Mouse (Mus musculus) stomach, embryonic 15.5 days (tissue): Measurements from ENCODE around the gene Kifc5b. TPM values are rescaled to one million over a fixed set of nuclear protein-coding genes. Genes with fewer than 3 reads are reported as not detected.

Source experiments
- ATAC-seq: fragments of 200-750 bp; cut with Nextera tagmentation; 2 replicates; pipeline ENCODE4 v1.8.0; 2017; ENCODE audit warnings: low read depth, moderate number of reproducible peaks, moderate TSS enrichment; ENCODE audit not compliant: insufficient read depth, low FRiP score
- H3K27ac ChIP-seq: fragments of 300-500 bp; sonication (generic); 2 replicates; pipeline ENCODE4 v1.5.1; 2015; ENCODE audit warnings: mild to moderate bottlenecking, inconsistent platforms
- H3K27me3 ChIP-seq: fragments of 300-500 bp; sonication (generic); replicated peaks from 2 replicates; pipeline ENCODE4 v1.6.1; 2015; ENCODE audit warnings: inconsistent platforms
- H3K36me3 ChIP-seq: fragments of 300-500 bp; sonication (generic); 2 replicates; pipeline ENCODE4 v1.6.1; 2015; ENCODE audit warnings: inconsistent platforms
- H3K4me1 ChIP-seq: fragments of 300-500 bp; sonication (generic); 2 replicates; pipeline ENCODE4 v1.6.1; 2015; ENCODE audit warnings: inconsistent platforms
- H3K4me2 ChIP-seq: fragments of 300-500 bp; sonication (generic); 2 replicates; pipeline ENCODE4 v1.6.1; 2015; ENCODE audit warnings: mild to moderate bottlenecking, inconsistent platforms
- H3K4me3 ChIP-seq: fragments of 300-500 bp; sonication (generic); replicated peaks from 2 replicates; pipeline ENCODE4 v1.5.1; 2015; ENCODE audit warnings: inconsistent platforms
- H3K9ac ChIP-seq: fragments of 300-500 bp; sonication (generic); 2 replicates; pipeline ENCODE4 v1.6.1; 2015; ENCODE audit warnings: inconsistent platforms
- H3K9me3 ChIP-seq: fragments of 300-500 bp; sonication (generic); 2 replicates; pipeline ENCODE4 v1.6.1; 2016; ENCODE audit warnings: inconsistent platforms
- WGBS: fragments of 180-500 bp; shearing (Covaris S2); methylation state at CpG from one replicate; pipeline ENCODE4 v1.1.7; 2015; 5-methylcytosine and 5-hydroxymethylcytosine counted together
- polyA plus RNA-seq: library from polyadenylated mRNA; unstranded; fragments of >200 nt; fragmentation: Nextera tagmentation; extraction: Ambion mirVana; gene quantifications from 2 replicates; pipeline ENCODE4 v1.2.1, GENCODE M21; 2015

Kifc5b gene
- polyA plus RNA-seq, 1 experiment from 2014 or later, result 6.1 TPM

DNA sequence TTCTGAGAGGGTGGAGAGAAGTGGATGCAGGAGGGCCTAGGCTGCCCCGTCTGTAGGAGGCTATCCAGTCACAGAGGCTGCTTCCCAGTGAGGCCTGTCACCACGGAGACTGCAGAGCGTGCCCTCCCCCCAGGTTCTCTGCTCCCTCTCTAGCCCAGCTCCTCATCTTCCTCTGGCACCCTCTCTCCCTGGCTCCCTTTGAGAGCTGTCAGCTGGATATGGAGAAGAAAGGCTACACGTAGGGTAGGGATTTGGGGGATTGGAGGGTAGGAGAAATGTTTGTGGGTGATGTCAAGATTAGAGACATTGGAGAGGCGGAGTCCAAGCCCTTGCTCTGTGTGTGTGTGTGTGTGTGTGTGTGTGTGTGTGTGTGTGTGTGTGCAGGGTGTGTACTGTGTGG is 33.0 kb downstream of the Kifc5b start:
- WGBS, result 53% methylated on average over 5 of the region's 5 CpGs
- Histone ChIP-seq H3K36me3 (peaks cover 2% of the 10 kb centered on the region; the same call in 1 of the 2 replicates), H3K4me3 (no peak overlapping the region)

DNA sequence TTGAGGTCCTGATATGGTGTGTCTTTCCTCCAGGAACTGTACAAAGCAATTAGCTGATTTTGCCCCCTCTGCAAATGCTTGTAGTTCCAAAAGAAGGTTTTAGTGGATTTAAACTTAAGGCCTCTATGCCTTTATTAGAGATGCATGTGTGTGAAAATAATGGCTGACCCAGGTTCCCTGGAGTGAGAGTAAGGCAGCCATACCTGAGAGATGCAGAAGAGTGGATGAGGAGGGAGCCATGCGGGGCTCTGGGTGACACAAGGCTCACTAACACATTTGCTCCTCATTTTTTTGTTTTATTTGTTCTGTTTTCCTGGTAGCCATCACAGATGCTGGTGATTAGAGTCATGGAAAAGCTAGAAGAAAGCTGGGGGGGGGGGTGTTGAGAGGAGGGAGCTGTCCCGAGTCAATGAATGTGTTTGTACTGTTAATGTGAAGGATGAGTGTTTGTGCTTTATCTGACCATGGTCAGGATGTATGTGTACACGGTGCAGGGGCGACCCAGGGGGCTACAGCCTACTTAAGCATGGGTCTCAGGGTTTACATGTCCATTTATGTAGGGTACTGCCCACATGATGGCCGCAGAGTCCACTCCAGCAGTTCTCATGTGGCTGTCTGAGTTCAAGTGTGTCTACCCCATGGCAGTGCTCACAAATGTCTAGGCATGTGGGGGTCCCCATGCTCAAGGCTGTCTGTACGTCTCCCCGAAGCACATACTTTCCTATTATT is 33.8 kb downstream of the Kifc5b start:
- Histone ChIP-seq H3K27ac (peak overlapping the region; percentile 16; the same call in 1 of the 2 replicates), H3K9ac (peak overlapping the region; percentile 16; the same call in 1 of the 2 replicates), H3K27me3 (no peaks in the 10 kb centered on the region), H3K9me3 (no peaks in the 10 kb centered on the region), H3K36me3 (peaks cover 9% of the 10 kb centered on the region; the same call in 1 of the 2 replicates), H3K4me2 (peak overlapping the region; percentile 58), H3K4me3 (peak overlapping the region; percentile 33), H3K4me1 (peaks cover 65% of the 10 kb centered on the region)
- ATAC-seq, result no peak
- WGBS, result 26% methylated on average over 7 of the region's 7 CpGs

More for the DNA sequence above, 33.0 kb downstream of the Kifc5b start:
- Histone ChIP-seq H3K4me1 (peaks cover 69% of the 10 kb centered on the region), H3K9me3 (no peaks in the 10 kb centered on the region), H3K9ac (no peak overlapping the region), H3K27ac (no peak overlapping the region), H3K27me3 (no peaks in the 10 kb centered on the region), H3K4me2 (peak overlapping the region; percentile 97; the same call in 1 of the 2 replicates)
- no peak for ATAC-seq

DNA sequence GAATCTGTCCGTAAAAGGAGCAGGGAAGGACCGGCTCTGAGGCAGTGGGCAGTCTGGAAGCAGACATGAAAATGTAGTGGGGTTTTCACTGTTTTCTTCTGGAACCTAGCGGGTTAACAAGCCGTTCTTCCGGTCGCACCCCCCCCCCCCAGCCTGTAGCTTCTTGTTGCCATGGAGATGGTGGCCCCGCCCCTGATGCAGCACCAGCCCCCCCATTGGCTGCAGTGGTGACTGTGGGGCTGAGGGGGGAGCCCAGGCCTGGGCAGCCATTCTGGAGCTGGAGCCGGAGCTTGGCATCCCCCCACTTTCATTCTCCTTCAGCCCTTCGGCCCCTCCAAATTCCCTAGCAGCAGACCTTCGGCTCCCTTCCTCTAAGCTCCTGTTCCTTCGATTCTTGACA is 34.5 kb downstream of the Kifc5b start:
- Histone ChIP-seq H3K27ac (peak overlapping the region; percentile 16; the same call in 1 of the 2 replicates), H3K9ac (peak overlapping the region; percentile 16; the same call in 1 of the 2 replicates)

DNA sequence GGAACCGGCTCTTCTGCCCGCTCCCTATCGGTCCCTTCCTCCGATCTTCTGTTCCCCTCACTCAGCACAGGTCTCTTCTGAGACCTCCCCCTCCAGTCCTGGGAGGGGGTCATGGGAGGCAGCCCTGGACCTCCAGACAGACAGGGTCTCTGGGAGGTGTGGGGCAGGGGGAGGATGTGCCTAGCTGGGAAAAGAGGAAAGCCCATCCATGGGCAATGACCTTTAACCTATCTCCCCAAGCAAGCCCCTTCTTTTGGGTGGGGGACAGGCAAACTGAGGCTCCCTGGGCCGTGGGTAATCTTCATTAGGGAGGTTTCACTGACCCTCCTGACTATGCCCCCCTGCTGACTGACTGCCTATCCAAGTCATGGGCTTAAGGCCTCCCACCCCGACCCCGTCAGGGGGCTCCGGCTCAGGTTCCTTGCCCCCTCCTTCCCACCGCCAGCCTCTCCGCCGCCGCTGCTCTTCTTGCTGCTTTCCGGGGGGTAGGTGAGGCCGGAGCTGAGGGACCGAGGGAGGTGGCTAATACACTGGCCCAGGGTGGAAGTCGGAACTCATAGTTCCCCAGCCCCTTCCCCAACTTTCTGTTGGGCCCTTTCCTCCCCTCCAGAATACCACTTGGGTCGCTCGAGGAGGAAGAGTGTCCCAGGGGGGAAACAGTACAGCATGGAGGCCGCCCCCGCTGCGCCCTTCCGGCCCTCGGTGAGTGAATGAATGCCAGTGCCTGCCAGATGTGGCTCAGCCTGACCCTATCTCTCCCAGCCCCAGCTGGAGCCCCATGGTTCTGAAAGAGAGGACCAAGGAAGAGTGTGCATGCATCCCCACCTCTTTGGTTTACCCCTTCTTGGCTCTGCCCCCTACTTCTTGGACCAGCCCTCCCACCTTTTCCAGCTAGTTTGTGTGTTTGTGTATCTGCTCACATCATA is 35.3 kb downstream of the Kifc5b start:
- H3K36me3 ChIP-seq, result peaks cover 9% of the 10 kb centered on the region; the same call in 1 of the 2 replicates
- no peak overlapping the region for H3K9ac ChIP-seq
- H3K4me1 ChIP-seq, result peaks cover 54% of the 10 kb centered on the region
- no peak for ATAC-seq
- peak overlapping the region; percentile 33 for H3K4me3 ChIP-seq
- H3K27me3 ChIP-seq, result no peaks in the 10 kb centered on the region
- 16% methylated on average over 22 of the region's 23 CpGs for WGBS
- no peaks in the 10 kb centered on the region for H3K9me3 ChIP-seq
- H3K27ac ChIP-seq, result no peak overlapping the region
- H3K4me2 ChIP-seq, result peak overlapping the region; percentile 58

More for the DNA sequence above, 34.5 kb downstream of the Kifc5b start:
- Histone ChIP-seq H3K27me3 (no peaks in the 10 kb centered on the region), H3K9me3 (no peaks in the 10 kb centered on the region), H3K36me3 (peaks cover 9% of the 10 kb centered on the region; the same call in 1 of the 2 replicates), H3K4me2 (peak overlapping the region; percentile 58), H3K4me1 (peaks cover 58% of the 10 kb centered on the region), H3K4me3 (peak overlapping the region; percentile 33)
- 2% methylated on average over 9 of the region's 11 CpGs for WGBS
- ATAC-seq, result no peak

DNA sequence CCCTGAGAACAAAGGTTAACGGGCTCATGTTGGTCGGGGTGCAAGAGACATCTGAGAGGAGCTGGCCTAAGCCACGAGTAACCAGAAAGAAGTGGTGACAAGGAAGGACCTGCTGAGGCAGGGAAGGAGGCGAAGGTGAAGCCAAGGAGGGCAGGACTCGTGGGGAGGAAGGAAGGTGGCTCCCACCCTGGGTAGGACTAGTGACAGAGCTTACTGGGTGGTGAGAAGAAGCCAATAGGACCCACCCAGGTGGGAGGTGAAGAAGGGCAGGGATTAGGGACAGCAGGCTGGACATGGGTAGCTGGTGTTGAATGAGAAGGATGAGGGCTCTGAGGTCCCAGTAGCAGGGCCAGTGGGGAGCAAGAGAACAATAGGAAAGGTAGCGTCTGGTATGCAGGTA is 36.3 kb downstream of the Kifc5b start:
- WGBS, result 41% methylated on average over 6 of the region's 6 CpGs
- Histone ChIP-seq H3K36me3 (peaks cover 9% of the 10 kb centered on the region; the same call in 1 of the 2 replicates), H3K9me3 (no peaks in the 10 kb centered on the region), H3K4me3 (no peak overlapping the region), H3K27ac (no peak overlapping the region), H3K4me2 (peak overlapping the region; percentile 26; the same call in 1 of the 2 replicates), H3K9ac (no peak overlapping the region), H3K27me3 (no peaks in the 10 kb centered on the region), H3K4me1 (peaks cover 47% of the 10 kb centered on the region)
- ATAC-seq, result no peak

DNA sequence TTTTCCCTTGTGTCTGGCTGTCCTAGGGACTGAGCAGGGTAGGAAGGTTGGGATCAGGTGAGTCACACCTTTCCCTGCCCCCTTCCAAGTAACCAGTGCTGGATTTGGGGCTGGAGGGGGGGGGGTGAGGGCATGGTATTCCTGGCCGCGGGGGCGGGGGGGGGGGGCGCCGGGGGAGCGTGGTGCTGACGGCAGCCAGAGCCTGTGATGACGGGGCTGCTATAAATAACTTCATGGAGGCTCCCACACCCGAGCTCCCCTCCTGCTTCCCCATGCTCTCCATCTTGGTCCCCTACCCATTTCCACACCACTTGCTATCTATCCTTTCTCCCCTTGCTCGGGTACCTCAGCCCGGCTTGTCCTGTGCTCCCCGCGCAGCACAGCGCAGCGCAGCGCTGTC is 36.8 kb downstream of the Kifc5b start:
- Histone ChIP-seq H3K4me1 (peaks cover 43% of the 10 kb centered on the region), H3K9ac (no peak overlapping the region), H3K27me3 (no peaks in the 10 kb centered on the region), H3K36me3 (peaks cover 9% of the 10 kb centered on the region; the same call in 1 of the 2 replicates), H3K4me3 (no peak overlapping the region), H3K9me3 (no peaks in the 10 kb centered on the region), H3K27ac (no peak overlapping the region), H3K4me2 (peak overlapping the region; percentile 26)
- ATAC-seq, result no peak
- 24% methylated on average over 15 of the region's 16 CpGs for WGBS

DNA sequence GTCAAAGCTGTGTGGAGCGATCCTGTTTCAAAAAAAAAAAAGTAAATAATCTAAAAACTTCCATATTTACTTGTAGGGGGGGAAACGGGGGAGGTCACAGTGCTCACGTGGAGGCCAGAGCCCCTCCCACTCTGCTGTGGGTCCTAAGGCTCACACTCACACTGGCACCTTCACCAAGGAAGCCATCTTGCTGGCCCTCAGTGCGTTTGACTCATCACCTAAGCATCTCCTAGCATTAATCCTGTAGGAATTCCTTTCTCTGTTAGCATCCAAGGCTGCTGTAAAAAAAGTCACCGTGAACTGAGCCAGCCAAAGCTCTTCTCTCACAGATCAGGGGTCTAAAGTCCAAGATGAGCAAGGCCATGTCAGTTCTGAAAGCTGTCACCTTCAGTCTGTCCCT is 39.4 kb downstream of the Kifc5b start:
- 63% methylated on average over 5 of the region's 5 CpGs for WGBS
- no peak overlapping the region for H3K27ac ChIP-seq
- H3K36me3 ChIP-seq, result peaks cover 21% of the 10 kb centered on the region; the same call in 1 of the 2 replicates
- no peak overlapping the region for H3K4me3 ChIP-seq
- no peak overlapping the region for H3K9ac ChIP-seq
- no peak overlapping the region for H3K4me2 ChIP-seq
- no peaks in the 10 kb centered on the region for H3K9me3 ChIP-seq
- ATAC-seq, result no peak
- no peaks in the 10 kb centered on the region for H3K27me3 ChIP-seq
- peaks cover 26% of the 10 kb centered on the region for H3K4me1 ChIP-seq

DNA sequence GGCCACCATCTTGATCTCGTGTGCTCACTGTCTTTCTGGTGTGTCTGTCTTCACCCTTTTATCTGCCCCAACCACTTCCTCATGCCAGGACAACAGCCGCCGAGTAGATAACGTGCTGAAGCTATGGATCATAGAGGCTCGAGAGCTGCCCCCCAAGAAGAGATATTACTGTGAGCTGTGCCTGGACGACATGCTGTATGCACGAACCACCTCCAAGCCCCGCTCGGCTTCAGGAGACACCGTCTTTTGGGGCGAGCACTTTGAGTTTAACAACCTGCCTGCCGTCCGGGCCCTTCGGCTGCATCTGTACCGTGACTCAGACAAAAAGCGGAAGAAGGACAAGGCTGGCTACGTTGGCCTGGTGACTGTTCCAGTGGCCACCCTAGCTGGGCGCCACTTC is 40.0 kb downstream of the Kifc5b start:
- ATAC-seq, result peak; percentile 40; the same call in 1 of the 2 replicates
- H3K27ac ChIP-seq, result no peak overlapping the region
- no peak overlapping the region for H3K9ac ChIP-seq
- no peak overlapping the region for H3K4me2 ChIP-seq
- 83% methylated on average over 18 of the region's 18 CpGs for WGBS
- peaks cover 21% of the 10 kb centered on the region for H3K4me1 ChIP-seq
- no peaks in the 10 kb centered on the region for H3K27me3 ChIP-seq
- H3K36me3 ChIP-seq, result peaks cover 25% of the 10 kb centered on the region; the same call in 1 of the 2 replicates
- H3K9me3 ChIP-seq, result no peaks in the 10 kb centered on the region
- H3K4me3 ChIP-seq, result no peak overlapping the region

DNA sequence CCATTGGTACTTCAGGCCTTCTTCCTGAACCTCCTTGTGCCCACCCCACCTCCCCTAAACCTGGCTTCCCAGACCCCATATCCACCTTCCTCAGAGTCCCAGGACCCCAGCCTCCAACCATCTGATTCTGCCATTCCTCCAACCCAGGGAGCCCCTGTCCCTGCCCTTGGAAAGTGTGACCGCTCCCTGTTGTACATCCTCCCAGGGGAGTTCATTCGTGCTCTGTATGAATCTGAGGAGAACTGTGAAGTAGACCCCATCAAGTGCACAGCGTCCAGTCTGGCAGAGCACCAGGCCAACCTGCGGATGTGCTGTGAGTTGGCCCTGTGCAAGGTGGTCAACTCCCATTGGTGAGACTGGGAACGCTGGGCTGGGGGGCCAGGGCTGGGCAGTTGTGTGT is 41.0 kb downstream of the Kifc5b start:
- H3K27me3 ChIP-seq, result no peaks in the 10 kb centered on the region
- 93% methylated on average over 5 of the region's 5 CpGs for WGBS
- peaks cover 12% of the 10 kb centered on the region for H3K4me1 ChIP-seq
- ATAC-seq, result no peak
- H3K36me3 ChIP-seq, result peaks cover 32% of the 10 kb centered on the region; the same call in 1 of the 2 replicates
- no peaks in the 10 kb centered on the region for H3K9me3 ChIP-seq
- no peak overlapping the region for H3K4me2 ChIP-seq
- H3K9ac ChIP-seq, result no peak overlapping the region
- no peak overlapping the region for H3K4me3 ChIP-seq
- H3K27ac ChIP-seq, result no peak overlapping the region

DNA sequence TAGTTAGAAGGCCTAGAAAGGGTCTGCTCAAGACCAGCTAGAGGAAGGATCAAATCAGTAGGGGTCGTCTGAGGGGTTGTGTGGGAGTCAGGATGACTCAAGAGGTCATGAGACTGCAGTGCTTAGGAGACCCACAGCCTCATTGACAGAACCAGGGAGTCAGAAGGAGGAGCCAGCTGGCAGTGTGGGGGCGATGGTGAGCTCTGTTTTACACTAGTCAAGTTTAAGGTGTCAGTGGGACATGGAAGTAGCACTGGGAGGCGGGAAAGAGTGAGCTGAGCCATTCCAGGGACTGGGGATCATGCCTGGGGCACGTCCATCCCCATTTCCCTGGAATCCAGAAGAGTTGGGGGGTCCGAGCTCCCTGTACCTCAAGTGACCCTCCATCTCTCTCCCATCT is 42.0 kb downstream of the Kifc5b start:
- Histone ChIP-seq H3K9ac (no peak overlapping the region), H3K27ac (no peak overlapping the region), H3K4me2 (no peak overlapping the region), H3K4me1 (peaks cover 3% of the 10 kb centered on the region), H3K36me3 (peaks cover 32% of the 10 kb centered on the region; the same call in 1 of the 2 replicates), H3K27me3 (no peaks in the 10 kb centered on the region), H3K9me3 (no peaks in the 10 kb centered on the region), H3K4me3 (no peak overlapping the region)
- ATAC-seq, result no peak
- 57% methylated on average over 5 of the region's 5 CpGs for WGBS

DNA sequence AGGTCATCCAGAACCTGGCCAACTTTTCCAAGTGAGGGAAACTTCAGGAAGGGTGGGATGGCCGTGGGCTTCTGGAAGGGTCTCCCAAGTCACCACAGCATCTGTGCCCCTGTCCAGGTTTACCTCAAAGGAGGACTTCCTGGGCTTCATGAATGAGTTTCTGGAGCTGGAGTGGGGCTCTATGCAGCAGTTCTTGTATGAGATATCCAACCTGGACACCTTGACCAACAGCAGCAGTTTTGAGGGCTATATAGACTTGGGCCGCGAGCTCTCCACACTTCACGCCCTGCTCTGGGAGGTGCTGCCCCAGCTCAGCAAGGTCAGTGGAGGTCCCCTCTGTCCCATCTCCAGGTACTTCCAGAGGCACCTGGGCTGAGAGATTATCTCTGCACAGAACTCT is 42.9 kb downstream of the Kifc5b start:
- WGBS, result 98% methylated on average over 4 of the region's 4 CpGs
- H3K9ac ChIP-seq, result no peak overlapping the region
- H3K4me2 ChIP-seq, result no peak overlapping the region
- peaks cover 30% of the 10 kb centered on the region; the same call in 1 of the 2 replicates for H3K36me3 ChIP-seq
- no peaks in the 10 kb centered on the region for H3K4me1 ChIP-seq
- H3K4me3 ChIP-seq, result no peak overlapping the region
- no peak overlapping the region for H3K27ac ChIP-seq
- no peak for ATAC-seq
- H3K9me3 ChIP-seq, result no peaks in the 10 kb centered on the region
- no peaks in the 10 kb centered on the region for H3K27me3 ChIP-seq
